ENCODE assay signal across 8 mouse cellular contexts in genomic region chr7:16402968-16403948, GRCm38 (mm10). TPM values are rescaled to one million over a fixed set of nuclear protein-coding genes. Genes with fewer than 3 reads are reported as not detected.
DNase-seq lines count a peak whose midpoint lies in the region; ATAC-seq and TF ChIP-seq lines count a peak whose summit lies in the region.

No protein-coding gene starts in this region.

- no peak for DNase-seq in heart, embryonic 10.5 days (ENCODE audit: low spot score)
- no peak for DNase-seq in heart, postnatal 4 days
- no peak for DNase-seq in liver, adult 2 months (ENCODE audit: extremely low read depth, low read depth, low spot score)
- peak; percentile 55 for DNase-seq in naive thymus-derived CD4-positive, alpha-beta T cell, adult 2 months (ENCODE audit: low read depth)
- DNase-seq in yolk sac, embryonic 10.5 days (ENCODE audit: low spot score) = peak; percentile 50
- no peak for DNase-seq in frontal cortex, adult 2 months (ENCODE audit: extremely low spot score in 1 of 2, low spot score in 1 of 2)

- H3K9me3 ChIP-seq in heart, embryonic 10.5 days = no peaks in the 10 kb centered on the region
- no peaks in the 10 kb centered on the region for H3K9me3 ChIP-seq in heart, embryonic 12.5 days (replicated peaks)

- H3K4me1 ChIP-seq in heart, embryonic 10.5 days = peaks cover 44% of the 10 kb centered on the region
- peaks cover 11% of the 10 kb centered on the region for H3K4me1 ChIP-seq in bone marrow, adult 2 months (ENCODE audit: control insufficient read depth, insufficient read depth, low read length)
- peaks cover 47% of the 10 kb centered on the region for H3K4me1 ChIP-seq in heart, embryonic 12.5 days (replicated peaks)
- H3K4me1 ChIP-seq in liver, adult 2 months (ENCODE audit: control insufficient read depth, insufficient read depth, low read length) = peaks cover 36% of the 10 kb centered on the region

- H3K79me2 ChIP-seq in liver, adult 2 months (ENCODE audit: control insufficient read depth, insufficient read depth, low read length) = peaks cover 6% of the 10 kb centered on the region

- peak overlapping the region; percentile 91 for H3K4me2 ChIP-seq in heart, embryonic 12.5 days

- H3K27me3 ChIP-seq in heart, embryonic 10.5 days (ENCODE audit: insufficient read depth, poor library complexity, severe bottlenecking) = no peaks in the 10 kb centered on the region
- no peaks in the 10 kb centered on the region for H3K27me3 ChIP-seq in heart, embryonic 12.5 days (replicated peaks)
- no peaks in the 10 kb centered on the region for H3K27me3 ChIP-seq in liver, adult 2 months (ENCODE audit: control insufficient read depth, insufficient read depth, low read length)

- TF ChIP-seq CTCF in bone marrow, adult 2 months (IDR thresholded peaks at IDR 0.05; ENCODE audit: control insufficient read depth, insufficient read depth, low read length) = no peak
- TF ChIP-seq CTCF in liver, adult 2 months (IDR thresholded peaks at IDR 0.05; ENCODE audit: low read depth, low read length) = no peak

- peak overlapping the region; percentile 100 for H3K27ac ChIP-seq in heart, embryonic 10.5 days
- peak overlapping the region; percentile 63 for H3K27ac ChIP-seq in bone marrow, adult 2 months (ENCODE audit: control insufficient read depth, insufficient read depth, low read depth, low read length, poor library complexity)
- H3K27ac ChIP-seq in heart, embryonic 12.5 days (ENCODE audit: poor library complexity, severe bottlenecking) = peak overlapping the region; percentile 100
- H3K27ac ChIP-seq in liver, adult 2 months (replicated peaks; ENCODE audit: insufficient read depth, low read depth, low read length) = peak overlapping the region; percentile 13

- no peak; the same call in 1 of the 2 replicates for TF ChIP-seq POLR2A in bone marrow, adult 2 months (IDR thresholded peaks at IDR 0.05; ENCODE audit: borderline replicate concordance, control insufficient read depth, low read depth, low read length)
- no peak for TF ChIP-seq POLR2A in liver, adult 2 months (IDR thresholded peaks at IDR 0.05; ENCODE audit: extremely low read depth, insufficient read depth, low read length)

- peaks cover 8% of the 10 kb centered on the region; the same call in 1 of the 2 replicates for H3K36me3 ChIP-seq in heart, embryonic 10.5 days
- peaks cover 7% of the 10 kb centered on the region; the same call in 1 of the 2 replicates for H3K36me3 ChIP-seq in heart, embryonic 12.5 days
- no peaks in the 10 kb centered on the region for H3K36me3 ChIP-seq in liver, adult 2 months (ENCODE audit: control insufficient read depth, insufficient read depth, low read length)

- 54% methylated on average over 21 of the region's 21 CpGs for WGBS in heart, embryonic 10.5 days
- WGBS in bone marrow, adult 2 months = 3% methylated on average over 21 of the region's 21 CpGs
- 40% methylated on average over 21 of the region's 21 CpGs for WGBS in heart, embryonic 12.5 days
- WGBS in liver, adult 2 months = 46% methylated on average over 21 of the region's 21 CpGs

- peak overlapping the region; percentile 92 for H3K4me3 ChIP-seq in heart, embryonic 10.5 days
- peak overlapping the region; percentile 48 for H3K4me3 ChIP-seq in bone marrow, adult 2 months (replicated peaks; ENCODE audit: control insufficient read depth, low read depth, low read length)
- peak overlapping the region; percentile 77 for H3K4me3 ChIP-seq in heart, embryonic 12.5 days
- no peak overlapping the region for H3K4me3 ChIP-seq in liver, adult 2 months (ENCODE audit: insufficient read depth, low read depth, low read length)

- peak overlapping the region; percentile 96 for H3K9ac ChIP-seq in heart, embryonic 12.5 days
- peak overlapping the region; percentile 25 for H3K9ac ChIP-seq in liver, adult 2 months (ENCODE audit: low read depth, low read length)

- ATAC-seq in heart, embryonic 12.5 days (ENCODE audit: insufficient number of reproducible peaks, low FRiP score) = no peak

RNA-seq across cellular contexts. Expression of gene Zc3h4, which starts 2.5 kb away (rescaled TPM):
- 12.9 and 19.4 TPM in 2 replicates for polyA plus RNA-seq in heart, embryonic 10.5 days (2016; fragmentation: Nextera tagmentation; extraction: Ambion mirVana)
- total RNA-seq in heart, postnatal 4 days (2021) = 10 to 100 TPM; 36.8 to 39.3 TPM
- 56.8 and 95.0 TPM in 2 replicates for polyA plus RNA-seq in bone marrow, adult 2 months (2011; ENCODE audit: insufficient read depth, insufficient read length, low replicate concordance, missing spikeins)
- polyA plus RNA-seq in heart, embryonic 12.5 days (2016; fragmentation: Nextera tagmentation; extraction: Ambion mirVana) = 14.3 and 14.9 TPM in 2 replicates
- total RNA-seq in liver, adult 2 months (2014; rRNA removed) = 5.2 and 7.5 TPM in 2 replicates
- 11.1 and 14.3 TPM in 2 replicates for polyA plus RNA-seq in liver, adult 2 months (2012; rRNA removed)
- polyA plus RNA-seq in frontal cortex, adult 2 months (2012; rRNA removed) = 38.9 and 40.0 TPM in 2 replicates

RNA-seq across cellular contexts. Expression of gene Sae1, which starts 15.7 kb away (rescaled TPM):
- 302 and 359 TPM in 2 replicates for polyA plus RNA-seq in heart, embryonic 10.5 days (2016; fragmentation: Nextera tagmentation; extraction: Ambion mirVana)
- 100 to 1,000 TPM; 105 to 110 TPM for total RNA-seq in heart, postnatal 4 days (2021)
- polyA plus RNA-seq in bone marrow, adult 2 months (2011; ENCODE audit: insufficient read depth, insufficient read length, low replicate concordance, missing spikeins) = 66.8 and 78.5 TPM in 2 replicates
- polyA plus RNA-seq in heart, embryonic 12.5 days (2016; fragmentation: Nextera tagmentation; extraction: Ambion mirVana) = 232 and 254 TPM in 2 replicates
- total RNA-seq in liver, adult 2 months (2014; rRNA removed) = 15.8 and 16.1 TPM in 2 replicates
- 11.5 and 25.8 TPM in 2 replicates for polyA plus RNA-seq in liver, adult 2 months (2012; rRNA removed)
- 99.8 and 114 TPM in 2 replicates for polyA plus RNA-seq in frontal cortex, adult 2 months (2012; rRNA removed)

RNA-seq across cellular contexts. Expression of gene Tmem160, which starts 49.3 kb away (rescaled TPM):
- 90.2 and 91.9 TPM in 2 replicates for polyA plus RNA-seq in heart, embryonic 10.5 days (2016; fragmentation: Nextera tagmentation; extraction: Ambion mirVana)
- 10 to 100 TPM; 70.3 to 77.9 TPM for total RNA-seq in heart, postnatal 4 days (2021)
- 21.7 and 45.2 TPM in 2 replicates for polyA plus RNA-seq in bone marrow, adult 2 months (2011; ENCODE audit: insufficient read depth, insufficient read length, low replicate concordance, missing spikeins)
- 79.0 and 83.6 TPM in 2 replicates for polyA plus RNA-seq in heart, embryonic 12.5 days (2016; fragmentation: Nextera tagmentation; extraction: Ambion mirVana)
- 31.7 and 32.0 TPM in 2 replicates for total RNA-seq in liver, adult 2 months (2014; rRNA removed)
- 114 and 128 TPM in 2 replicates for polyA plus RNA-seq in liver, adult 2 months (2012; rRNA removed)
- polyA plus RNA-seq in frontal cortex, adult 2 months (2012; rRNA removed) = 84.3 and 91.7 TPM in 2 replicates

Comparison
In these comparisons a context has a peak if more than half of its experiments do, and no peak if none do; other contexts are left out.
1. DNase-seq: peak in naive thymus-derived CD4-positive, alpha-beta T cell, adult 2 months (single experiment) and yolk sac, embryonic 10.5 days (single experiment); none in heart, embryonic 10.5 days (single experiment), heart, postnatal 4 days (single experiment), liver, adult 2 months (single experiment) and frontal cortex, adult 2 months (0 of 2).
2. H3K27ac ChIP-seq: peak in every context shown above with its lines; median percentile 100 in heart, embryonic 10.5 days; 100 in heart, embryonic 12.5 days; 63 in bone marrow, adult 2 months; 13 in liver, adult 2 months.